Mouse (Mus musculus) heart, postnatal 0 days (tissue): Measurements from ENCODE around the gene Nubp1.

Source experiments
- CTCF ChIP-seq: IDR thresholded peaks from 2 replicates; pipeline ENCODE4 v1.5.1; 2016; ENCODE audit warnings: antibody characterized with exemption, control low read depth, low read depth
- EP300 ChIP-seq: IDR thresholded peaks from 2 replicates; pipeline ENCODE4 v1.6.1; 2016; ENCODE audit warnings: antibody characterized with exemption, low read depth

DNA sequence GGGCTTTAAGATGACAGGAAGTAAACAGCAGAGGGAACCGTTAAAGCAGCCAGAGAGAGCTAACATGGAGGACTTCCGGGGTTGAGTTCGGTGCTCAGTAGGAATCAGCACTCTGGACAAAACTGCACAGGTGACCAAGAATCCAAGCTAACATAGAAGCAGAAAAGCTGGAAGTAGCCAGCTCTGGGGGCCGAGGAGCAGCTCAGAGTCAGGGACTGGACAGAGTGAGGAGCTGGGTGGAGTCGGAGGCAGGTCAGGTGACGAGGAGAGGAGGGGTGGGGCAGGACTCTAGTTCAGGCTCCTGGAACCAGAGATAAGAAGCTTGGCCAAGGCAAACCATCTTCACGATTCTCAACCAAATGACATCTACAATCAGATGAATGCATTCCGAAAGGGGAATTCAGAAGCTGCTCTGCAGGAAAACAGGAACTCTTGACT lies 27.7 kb upstream of the Nubp1 start:
- TF ChIP-seq CTCF (no peak), EP300 (no peak)
